Comparison of ENCODE assay signal across 8 mouse cellular contexts in genomic region chr5:102149481-102150129, GRCm38 (mm10).
DNase-seq lines count a peak whose midpoint lies in the region; ATAC-seq and TF ChIP-seq lines count a peak whose summit lies in the region.

No protein-coding gene starts in this region.

- TF ChIP-seq CTCF in liver, adult 2 months (IDR thresholded peaks at IDR 0.05; ENCODE audit: low read depth, low read length): peak; percentile 73

- no peaks in the 10 kb centered on the region for H3K4me1 ChIP-seq in liver, adult 2 months (ENCODE audit: control insufficient read depth, insufficient read depth, low read length)
- H3K4me1 ChIP-seq in neural tube, embryonic 14.5 days (ENCODE audit: control insufficient read depth, insufficient read depth, low read length): no peaks in the 10 kb centered on the region

- no peaks in the 10 kb centered on the region for H3K9me3 ChIP-seq in neural tube, embryonic 14.5 days (ENCODE audit: control insufficient read depth, low read length)

- no peak overlapping the region for H3K9ac ChIP-seq in liver, adult 2 months (ENCODE audit: low read depth, low read length)
- H3K9ac ChIP-seq in neural tube, embryonic 14.5 days (replicated peaks; ENCODE audit: low read depth, low read length): no peak overlapping the region

- TF ChIP-seq POLR2A in liver, adult 2 months (IDR thresholded peaks at IDR 0.05; ENCODE audit: extremely low read depth, insufficient read depth, low read length): no peak

- no peak overlapping the region for H3K27ac ChIP-seq in liver, adult 2 months (replicated peaks; ENCODE audit: insufficient read depth, low read depth, low read length)
- H3K27ac ChIP-seq in neural tube, embryonic 14.5 days (ENCODE audit: low read depth, low read length): no peak overlapping the region

- H3K79me2 ChIP-seq in liver, adult 2 months (ENCODE audit: control insufficient read depth, insufficient read depth, low read length): no peaks in the 10 kb centered on the region

- no peak overlapping the region for H3K4me3 ChIP-seq in liver, adult 2 months (ENCODE audit: insufficient read depth, low read depth, low read length)
- no peak overlapping the region for H3K4me3 ChIP-seq in neural tube, embryonic 14.5 days (ENCODE audit: low read depth, low read length)

- ATAC-seq in neural tube, embryonic 14.5 days (ENCODE audit: low read depth): peak; percentile 78

- no peaks in the 10 kb centered on the region for H3K27me3 ChIP-seq in liver, adult 2 months (ENCODE audit: control insufficient read depth, insufficient read depth, low read length)
- no peaks in the 10 kb centered on the region for H3K27me3 ChIP-seq in neural tube, embryonic 14.5 days (ENCODE audit: control insufficient read depth, insufficient read depth, low read length)

- no peak overlapping the region for H3K4me2 ChIP-seq in neural tube, embryonic 14.5 days (ENCODE audit: low read depth, low read length)

- DNase-seq in 3T3-L1 (ENCODE audit: low read depth, low spot score) (peak; percentile 88), ZHBTc4 (ENCODE audit: low read depth, low spot score) (peak; percentile 87)
- DNase-seq in cerebellum, postnatal 36 days: peak; percentile 84 to 89
- DNase-seq in gastrocnemius, adult 18-20 months (ENCODE audit: low spot score): peak; percentile 73
- peak; percentile 80 for DNase-seq in kidney, postnatal 14 days
- DNase-seq in liver, adult 2 months (ENCODE audit: extremely low read depth, low read depth, low spot score): peak; percentile 52
- peak; percentile 35 for DNase-seq in thymus, postnatal 25 days

- 47% methylated on average over 14 of the region's 14 CpGs for WGBS in liver, adult 2 months
- 43% methylated on average over 14 of the region's 14 CpGs for WGBS in neural tube, embryonic 14.5 days

- H3K36me3 ChIP-seq in liver, adult 2 months (ENCODE audit: control insufficient read depth, insufficient read depth, low read length): no peaks in the 10 kb centered on the region
- no peaks in the 10 kb centered on the region for H3K36me3 ChIP-seq in neural tube, embryonic 14.5 days (ENCODE audit: control insufficient read depth, insufficient read depth, low read length)

Comparison
In these comparisons a context has a peak if more than half of its experiments do, and no peak if none do; other contexts are left out.
1. DNase-seq: peak in every context shown above with its lines; median percentile 88 in 3T3-L1; 87 in ZHBTc4; 86 in cerebellum, postnatal 36 days; 80 in kidney, postnatal 14 days; 73 in gastrocnemius, adult 18-20 months; 52 in liver, adult 2 months; 35 in thymus, postnatal 25 days.